Mouse (Mus musculus) midbrain, embryonic 14.5 days (tissue): ENCODE data around the gene Stx8. TPM values are rescaled to one million over a fixed set of nuclear protein-coding genes. Genes with fewer than 3 reads are reported as not detected.

Experiments
- ATAC-seq: fragments of 200-750 bp; cut with Nextera tagmentation; 2 replicates; pipeline ENCODE4 v1.8.0; 2017; ENCODE audit warnings: moderate number of reproducible peaks, moderate library complexity; ENCODE audit not compliant: low FRiP score, low TSS enrichment
- DNase-seq: peaks from one replicate; pipeline ENCODE4 v3.0.0-alpha.2; 2015
- H3K27ac ChIP-seq: fragments of 300-500 bp; sonication (generic); replicated peaks from 2 replicates; pipeline ENCODE4 v1.5.1; 2014; ENCODE audit warnings: mild to moderate bottlenecking, low read depth, low read length, moderate library complexity
- H3K27me3 ChIP-seq: fragments of 300-500 bp; sonication (generic); 2 replicates; pipeline ENCODE4 v1.6.1; 2014; ENCODE audit warnings: low read length, control low read depth, mixed read lengths; ENCODE audit not compliant: control insufficient read depth, insufficient read depth
- H3K36me3 ChIP-seq: fragments of 300-500 bp; sonication (generic); 2 replicates; pipeline ENCODE4 v1.6.1; 2014; ENCODE audit warnings: low read length, control low read depth; ENCODE audit not compliant: control insufficient read depth, insufficient read depth
- H3K4me1 ChIP-seq: fragments of 300-500 bp; sonication (generic); 2 replicates; pipeline ENCODE4 v1.6.1; 2014; ENCODE audit warnings: mild to moderate bottlenecking, antibody characterized with exemption, low read length, control low read depth; ENCODE audit not compliant: control insufficient read depth, insufficient read depth
- H3K4me2 ChIP-seq: fragments of 300-500 bp; sonication (generic); 2 replicates; pipeline ENCODE4 v1.6.1; 2014; ENCODE audit warnings: mild to moderate bottlenecking, low read length, moderate library complexity
- H3K4me3 ChIP-seq: fragments of 300-500 bp; sonication (generic); replicated peaks from 2 replicates; pipeline ENCODE4 v1.5.1; 2014; ENCODE audit warnings: low read depth, low read length
- H3K9ac ChIP-seq: fragments of 300-500 bp; sonication (generic); replicated peaks from 2 replicates; pipeline ENCODE4 v1.6.1; 2014; ENCODE audit warnings: mild to moderate bottlenecking, low read length, moderate library complexity
- H3K9me3 ChIP-seq: fragments of 300-500 bp; sonication (generic); 2 replicates; pipeline ENCODE4 v1.6.1; 2016; ENCODE audit warnings: low read length, control low read depth, mixed read lengths; ENCODE audit not compliant: control insufficient read depth
- WGBS: fragments of 180-500 bp; shearing (Covaris S2); extraction: QIAGEN DNeasy Blood & Tissue Kit; methylation state at CpG from one replicate; pipeline ENCODE4 v1.1.7; 2014; 5-methylcytosine and 5-hydroxymethylcytosine counted together
- polyA plus RNA-seq: library from polyadenylated mRNA; unstranded; fragments of >200 nt; fragmentation: Nextera tagmentation; extraction: Ambion mirVana; gene quantifications from 2 replicates; pipeline ENCODE4 v1.2.1, GENCODE M21; 2014

The Stx8 gene
- polyA plus RNA-seq, 1 experiment from 2014 or later = 64.2 TPM

GRCm38 (mm10) chr11:67923720-67924119 lies 42.3 kb upstream of the Stx8 start:
- DNase-seq (no peak), ATAC-seq (no peak)
- no peak overlapping the region for H3K9ac ChIP-seq
- WGBS = 95% methylated on average over 5 of the region's 5 CpGs
- no peaks in the 10 kb centered on the region for H3K36me3 ChIP-seq
- no peak overlapping the region for H3K4me2 ChIP-seq
- no peak overlapping the region for H3K4me3 ChIP-seq
- H3K27ac ChIP-seq = no peak overlapping the region
- H3K4me1 ChIP-seq = peaks cover 10% of the 10 kb centered on the region; the same call in 1 of the 2 replicates
- no peaks in the 10 kb centered on the region for H3K9me3 ChIP-seq
- H3K27me3 ChIP-seq = peaks cover 24% of the 10 kb centered on the region

GRCm38 (mm10) chr11:67925000-67925399 lies 41.0 kb upstream of the Stx8 start:
- Histone ChIP-seq H3K4me1 (peaks cover 10% of the 10 kb centered on the region; the same call in 1 of the 2 replicates), H3K4me2 (no peak overlapping the region), H3K27me3 (peaks cover 17% of the 10 kb centered on the region), H3K9ac (no peak overlapping the region), H3K27ac (no peak overlapping the region), H3K9me3 (no peaks in the 10 kb centered on the region), H3K36me3 (no peaks in the 10 kb centered on the region), H3K4me3 (no peak overlapping the region)
- WGBS = 91% methylated on average over 13 of the region's 13 CpGs
- ATAC-seq (no peak), DNase-seq (no peak)

GRCm38 (mm10) chr11:67926348-67927055 lies 39.5 kb upstream of the Stx8 start:
- H3K36me3 ChIP-seq = no peaks in the 10 kb centered on the region
- H3K9ac ChIP-seq = no peak overlapping the region
- DNase-seq (no peak), ATAC-seq (no peak)
- WGBS = 11% methylated on average over 15 of the region's 15 CpGs
- H3K4me3 ChIP-seq = no peak overlapping the region
- no peak overlapping the region for H3K27ac ChIP-seq
- H3K4me1 ChIP-seq = peaks cover 10% of the 10 kb centered on the region; the same call in 1 of the 2 replicates
- no peak overlapping the region for H3K4me2 ChIP-seq
- H3K9me3 ChIP-seq = no peaks in the 10 kb centered on the region
- H3K27me3 ChIP-seq = peaks cover 2% of the 10 kb centered on the region; the same call in 1 of the 2 replicates

GRCm38 (mm10) chr11:67932156-67932555 lies 33.8 kb upstream of the Stx8 start:
- Histone ChIP-seq H3K36me3 (no peaks in the 10 kb centered on the region), H3K4me1 (no peaks in the 10 kb centered on the region), H3K9me3 (no peaks in the 10 kb centered on the region), H3K27me3 (no peaks in the 10 kb centered on the region), H3K27ac (no peak overlapping the region), H3K4me2 (no peak overlapping the region), H3K9ac (no peak overlapping the region), H3K4me3 (no peak overlapping the region)
- ATAC-seq = no peak
- no peak for DNase-seq
- 95% methylated on average over 3 of the region's 3 CpGs for WGBS

- ATAC-seq = no peak
- Histone ChIP-seq H3K27ac (no peak overlapping the region), H3K27me3 (no peaks in the 10 kb centered on the region), H3K36me3 (no peaks in the 10 kb centered on the region), H3K9me3 (no peaks in the 10 kb centered on the region), H3K9ac (no peak overlapping the region), H3K4me1 (no peaks in the 10 kb centered on the region), H3K4me2 (no peak overlapping the region), H3K4me3 (no peak overlapping the region)
- 76% methylated on average over 3 of the region's 3 CpGs for WGBS
- DNase-seq = no peak
These were observed 17.8 kb upstream of the Stx8 start for GRCm38 (mm10) chr11:67948229-67948628.

- WGBS = 94% methylated on average over 9 of the region's 9 CpGs
These were observed 16.5 kb upstream of the Stx8 start for GRCm38 (mm10) chr11:67949475-67949874.

GRCm38 (mm10) chr11:67953604-67954003 lies 12.4 kb upstream of the Stx8 start:
- no peaks in the 10 kb centered on the region for H3K27me3 ChIP-seq
- no peaks in the 10 kb centered on the region for H3K36me3 ChIP-seq
- no peaks in the 10 kb centered on the region for H3K9me3 ChIP-seq
- no peak overlapping the region for H3K4me3 ChIP-seq
- 81% methylated on average over 5 of the region's 5 CpGs for WGBS
- DNase-seq = no peak
- H3K4me1 ChIP-seq = no peaks in the 10 kb centered on the region
- H3K4me2 ChIP-seq = no peak overlapping the region
- no peak overlapping the region for H3K9ac ChIP-seq
- no peak overlapping the region for H3K27ac ChIP-seq
- no peak for ATAC-seq

More at GRCm38 (mm10) chr11:67949475-67949874, 16.5 kb upstream of the Stx8 start:
- DNase-seq (no peak), ATAC-seq (no peak)
- Histone ChIP-seq H3K27me3 (no peaks in the 10 kb centered on the region), H3K4me1 (no peaks in the 10 kb centered on the region), H3K9ac (no peak overlapping the region), H3K4me3 (no peak overlapping the region), H3K36me3 (no peaks in the 10 kb centered on the region), H3K9me3 (no peaks in the 10 kb centered on the region), H3K27ac (no peak overlapping the region), H3K4me2 (no peak overlapping the region)

- WGBS = 94% methylated on average over 6 of the region's 6 CpGs
- Histone ChIP-seq H3K27me3 (no peaks in the 10 kb centered on the region), H3K4me3 (no peak overlapping the region), H3K9me3 (no peaks in the 10 kb centered on the region), H3K36me3 (no peaks in the 10 kb centered on the region), H3K9ac (no peak overlapping the region), H3K4me2 (no peak overlapping the region), H3K4me1 (no peaks in the 10 kb centered on the region), H3K27ac (no peak overlapping the region)
- ATAC-seq = no peak
- no peak for DNase-seq
These were observed 11.6 kb upstream of the Stx8 start for GRCm38 (mm10) chr11:67954413-67954812.

GRCm38 (mm10) chr11:67964110-67964509 lies 1.9 kb upstream of the Stx8 start:
- WGBS = 82% methylated on average over 6 of the region's 6 CpGs

More at GRCm38 (mm10) chr11:67964110-67964509, 1.9 kb upstream of the Stx8 start:
- no peak overlapping the region for H3K27ac ChIP-seq
- H3K9me3 ChIP-seq = no peaks in the 10 kb centered on the region
- ATAC-seq (no peak), DNase-seq (no peak)
- no peak overlapping the region for H3K4me3 ChIP-seq
- no peaks in the 10 kb centered on the region for H3K27me3 ChIP-seq
- peaks cover 20% of the 10 kb centered on the region; the same call in 1 of the 2 replicates for H3K4me1 ChIP-seq
- no peak overlapping the region for H3K4me2 ChIP-seq
- H3K36me3 ChIP-seq = no peaks in the 10 kb centered on the region
- H3K9ac ChIP-seq = no peak overlapping the region
